Mouse (Mus musculus): ENCODE measurements around the gene Cxcl10. TPM values are rescaled to one million over a fixed set of nuclear protein-coding genes. Genes with fewer than 3 reads are reported as not detected.

Gene Cxcl10
- total RNA-seq, 2 experiments from 2014 or later: 0.29 to 0.51 TPM

- intact Hi-C loops (cut with DNase I; ENCODE audit: low total_unique reads): no loop called here
- no peak for DNase-seq
Observed at GRCm38 (mm10) chr5:92327367-92327766, 21.3 kb downstream of the Cxcl10 start.

- intact Hi-C loops (cut with DNase I; ENCODE audit: low total_unique reads): no loop called here
- peak; percentile 82 for DNase-seq
Observed at GRCm38 (mm10) chr5:92323264-92323663, 25.4 kb downstream of the Cxcl10 start.

- DNase-seq: no peak
- intact Hi-C loops (cut with DNase I; ENCODE audit: low total_unique reads): no loop called here
Observed at GRCm38 (mm10) chr5:92322612-92323011, 26.1 kb downstream of the Cxcl10 start.

- intact Hi-C loops (cut with DNase I; ENCODE audit: low total_unique reads): no loop called here
Observed at GRCm38 (mm10) chr5:92321631-92322400, 26.9 kb downstream of the Cxcl10 start.

GRCm38 (mm10) chr5:92318596-92318995 is 30.1 kb downstream of the Cxcl10 start:
- DNase-seq: peak; percentile 51
- intact Hi-C loops (cut with DNase I; ENCODE audit: low total_unique reads): no loop called here

More at GRCm38 (mm10) chr5:92321631-92322400, 26.9 kb downstream of the Cxcl10 start:
- DNase-seq: no peak

GRCm38 (mm10) chr5:92318119-92318518 is 30.6 kb downstream of the Cxcl10 start:
- no peak for DNase-seq
- intact Hi-C loops (cut with DNase I; ENCODE audit: low total_unique reads): no loop called here

GRCm38 (mm10) chr5:92313776-92314175 is 34.9 kb downstream of the Cxcl10 start:
- intact Hi-C loops (cut with DNase I; ENCODE audit: low total_unique reads): loop anchor here (5.0 kb wide), 2 partner anchors 69 to 84 kb away; no protein-coding TSS in a partner anchor
- DNase-seq: no peak

GRCm38 (mm10) chr5:92312046-92312715 is 36.5 kb downstream of the Cxcl10 start:
- DNase-seq: peak; percentile 84
- intact Hi-C loops (cut with DNase I; ENCODE audit: low total_unique reads): loop anchor here (5.0 kb wide), 2 partner anchors 70 to 85 kb away; no protein-coding TSS in a partner anchor

GRCm38 (mm10) chr5:92309681-92310511 is 38.8 kb downstream of the Cxcl10 start, which contains the start of gene Sdad1:
Sdad1 (minus strand) TSS chr5:92310479.
- intact Hi-C loops (cut with DNase I; ENCODE audit: low total_unique reads): loop anchor here (5.0 kb wide), 2 partner anchors 72 to 87 kb away; no protein-coding TSS in a partner anchor
- peak; percentile 91 for DNase-seq

GRCm38 (mm10) chr5:92304291-92304690 is 44.4 kb downstream of the Cxcl10 start:
- DNase-seq: no peak
- intact Hi-C loops (cut with DNase I; ENCODE audit: low total_unique reads): no loop called here

GRCm38 (mm10) chr5:92302149-92302840 is 46.4 kb downstream of the Cxcl10 start:
- intact Hi-C loops (cut with DNase I; ENCODE audit: low total_unique reads): no loop called here
- DNase-seq: no peak

Other genes starting within 250 kb of the Cxcl10 start
- gene Uso1, start 211.0 kb downstream of the Cxcl10 start, total RNA-seq (2021): 10 to 100 TPM; 53.9 to 61.5 TPM
- not detected for gene U90926, start 133.5 kb downstream of the Cxcl10 start, total RNA-seq (2021)
- gene Ppef2, start 92.6 kb downstream of the Cxcl10 start, total RNA-seq (2021): under 1 TPM in 1 of 2 experiments, not detected in 1; 0.08 TPM
- 1 to 10 TPM; 5.7 to 8.3 TPM for gene Naaa, start 70.7 kb downstream of the Cxcl10 start, total RNA-seq (2021)
- 10 to 100 TPM; 16.2 TPM for gene Sdad1, start 38.4 kb downstream of the Cxcl10 start, total RNA-seq (2021)
- 1 to 10 TPM in 1 of 2 experiments, under 1 TPM in 1; 0.90 to 1.4 TPM for gene Cxcl9, start 20.8 kb downstream of the Cxcl10 start, total RNA-seq (2021)
- gene Art3, start 17.1 kb downstream of the Cxcl10 start, total RNA-seq (2021): 100 to 1,000 TPM; 314 to 411 TPM
- 1 to 10 TPM; 8.9 to 9.9 TPM for gene Nup54, start 86.3 kb upstream of the Cxcl10 start, total RNA-seq (2021)
- gene Scarb2, start 157.9 kb upstream of the Cxcl10 start, total RNA-seq (2021): 10 to 100 TPM; 71.7 to 79.2 TPM
- not detected for gene Fam47e, start 206.2 kb upstream of the Cxcl10 start, total RNA-seq (2021)